In genomic region chr12:79623308-79623707, GRCm38 (mm10) we compare ENCODE assay signal across 23 mouse cellular contexts.
A peak's percentile ranks its signal among the peaks of the same experiment; 100 is the strongest.
DNase-seq lines count a peak whose midpoint lies in the region; ATAC-seq lines count a peak whose summit lies in the region.
"Had no signal": no experiment of that assay in that cellular context is flagged by ENCODE, and none has a peak within 500 bp of the region (broad histone marks: within the 10 kb centered on the region; RNA-seq: fewer than 3 reads in every experiment).

No protein-coding gene starts in this region.

- WGBS in midbrain, embryonic 10.5 days: 84% methylated on average over 1 of the region's 1 CpGs
- 59% methylated on average over 1 of the region's 1 CpGs for WGBS in midbrain, embryonic 13.5 days
- WGBS in intestine, embryonic 15.5 days: 52% methylated on average over 1 of the region's 1 CpGs

- H3K27me3 ChIP-seq in midbrain, embryonic 10.5 days (ENCODE audit: low read depth, poor library complexity, severe bottlenecking): no peaks in the 10 kb centered on the region
- H3K27me3 ChIP-seq in midbrain, embryonic 13.5 days: no peaks in the 10 kb centered on the region
- no peaks in the 10 kb centered on the region for H3K27me3 ChIP-seq in intestine, embryonic 15.5 days (replicated peaks)
- H3K27me3 ChIP-seq: heart, embryonic 13.5 days; hindbrain, embryonic 12.5 days; liver, embryonic 13.5 days had no signal

- H3K4me3 ChIP-seq in midbrain, embryonic 10.5 days: no peak overlapping the region
- H3K4me3 ChIP-seq in midbrain, embryonic 13.5 days (replicated peaks): no peak overlapping the region
- no peak overlapping the region for H3K4me3 ChIP-seq in intestine, embryonic 15.5 days (replicated peaks)
- H3K4me3 ChIP-seq: heart, embryonic 13.5 days; hindbrain, embryonic 12.5 days; left cerebral cortex, adult 2 months; liver, embryonic 13.5 days had no signal

- no peak for ATAC-seq in midbrain, embryonic 13.5 days
- peak; percentile 33 for ATAC-seq in activated CD4-positive, CD25-positive, alpha-beta regulatory T cell, adult 4 months
- peak; percentile 63 for ATAC-seq in intestine, embryonic 15.5 days
- ATAC-seq: midbrain, embryonic 16.5 days had no signal

- H3K9ac ChIP-seq in midbrain, embryonic 13.5 days (replicated peaks): no peak overlapping the region
- H3K9ac ChIP-seq in intestine, embryonic 15.5 days: no peak overlapping the region
- H3K9ac ChIP-seq: heart, embryonic 13.5 days; hindbrain, embryonic 12.5 days; liver, embryonic 13.5 days had no signal

- no peak overlapping the region for H3K4me2 ChIP-seq in midbrain, embryonic 13.5 days (replicated peaks)
- H3K4me2 ChIP-seq in intestine, embryonic 15.5 days (replicated peaks): no peak overlapping the region
- H3K4me2 ChIP-seq: heart, embryonic 13.5 days; hindbrain, embryonic 12.5 days; liver, embryonic 13.5 days had no signal

- DNase-seq in midbrain, embryonic 10.5 days (ENCODE audit: low spot score): no peak
- peak; percentile 27 to 38 for DNase-seq in B cell, adult 2 months
- DNase-seq in frontal cortex, postnatal 14 days (ENCODE audit: low spot score in 2 of 2): no peak
- DNase-seq in layer of hippocampus, postnatal 36 days: no peak
- no peak for DNase-seq in Muller cell, postnatal 12 days (ENCODE audit: inconsistent ontology term)
- DNase-seq: adrenal gland, postnatal 25 days; cerebellum, adult 8-10 months; cerebellum, postnatal 36 days; embryo, embryonic 11 days; gastrocnemius, postnatal 10 days; heart, postnatal 14 days; kidney, postnatal 4 days; liver, embryonic 13.5 days; lung, adult 2 months; lung, postnatal 14 days; thymus, adult 18-20 months had no signal

- no peaks in the 10 kb centered on the region for H3K36me3 ChIP-seq in midbrain, embryonic 10.5 days
- H3K36me3 ChIP-seq in midbrain, embryonic 13.5 days: no peaks in the 10 kb centered on the region
- no peaks in the 10 kb centered on the region for H3K36me3 ChIP-seq in intestine, embryonic 15.5 days
- H3K36me3 ChIP-seq: heart, embryonic 13.5 days; hindbrain, embryonic 12.5 days; liver, embryonic 13.5 days had no signal

- H3K27ac ChIP-seq in midbrain, embryonic 10.5 days (replicated peaks): peak overlapping the region; percentile 81
- no peak overlapping the region for H3K27ac ChIP-seq in midbrain, embryonic 13.5 days
- no peak overlapping the region for H3K27ac ChIP-seq in intestine, embryonic 15.5 days
- H3K27ac ChIP-seq: hindbrain, embryonic 12.5 days; left cerebral cortex, adult 2 months; liver, embryonic 13.5 days had no signal

- no peaks in the 10 kb centered on the region for H3K9me3 ChIP-seq in midbrain, embryonic 10.5 days (replicated peaks)
- no peaks in the 10 kb centered on the region for H3K9me3 ChIP-seq in midbrain, embryonic 13.5 days
- no peaks in the 10 kb centered on the region for H3K9me3 ChIP-seq in intestine, embryonic 15.5 days
- H3K9me3 ChIP-seq: heart, embryonic 13.5 days; hindbrain, embryonic 12.5 days; liver, embryonic 13.5 days had no signal

- peaks cover 54% of the 10 kb centered on the region for H3K4me1 ChIP-seq in midbrain, embryonic 10.5 days
- peaks cover 37% of the 10 kb centered on the region for H3K4me1 ChIP-seq in midbrain, embryonic 13.5 days (replicated peaks)
- peaks cover 4% of the 10 kb centered on the region for H3K4me1 ChIP-seq in intestine, embryonic 15.5 days (replicated peaks)

Comparison
In these comparisons a context has a peak if more than half of its experiments do, and no peak if none do; other contexts are left out.
1. DNase-seq: peak in B cell, adult 2 months (2 of 2); none in midbrain, embryonic 10.5 days (single experiment), frontal cortex, postnatal 14 days (0 of 2), layer of hippocampus, postnatal 36 days (0 of 2) and Muller cell, postnatal 12 days (single experiment).